In genomic region chr4:149853698-149854284, GRCm38 (mm10) we compare ENCODE assay signal across 8 mouse cellular contexts.
DNase-seq lines count a peak whose midpoint lies in the region; ATAC-seq and TF ChIP-seq lines count a peak whose summit lies in the region.

No protein-coding gene starts in this region.

- H3K4me2 ChIP-seq in heart, embryonic 14.5 days (ENCODE audit: low read length), result peak overlapping the region; percentile 67

- TF ChIP-seq EP300 in MEL (IDR thresholded peaks at IDR 0.05; ENCODE audit: low read depth in 1 of 2, low read length in 2 of 2), result no peak

- ATAC-seq in heart, embryonic 14.5 days (ENCODE audit: insufficient number of reproducible peaks, insufficient read depth, low FRiP score, low read depth), result no peak

- H3K9me3 ChIP-seq in heart, embryonic 14.5 days (ENCODE audit: control insufficient read depth, low read length), result no peaks in the 10 kb centered on the region
- no peaks in the 10 kb centered on the region for H3K9me3 ChIP-seq in MEL (replicated peaks; ENCODE audit: insufficient read depth, low read length)
- no peaks in the 10 kb centered on the region for H3K9me3 ChIP-seq in hindbrain, embryonic 10.5 days
- H3K9me3 ChIP-seq in midbrain, embryonic 10.5 days (replicated peaks), result no peaks in the 10 kb centered on the region

- WGBS in heart, embryonic 14.5 days, result 71% methylated on average over 4 of the region's 4 CpGs
- WGBS in hindbrain, embryonic 10.5 days, result 68% methylated on average over 4 of the region's 4 CpGs
- WGBS in midbrain, embryonic 10.5 days, result 66% methylated on average over 4 of the region's 4 CpGs

- H3K9ac ChIP-seq in heart, embryonic 14.5 days (ENCODE audit: low read length), result no peak overlapping the region
- no peak overlapping the region for H3K9ac ChIP-seq in MEL (ENCODE audit: control insufficient read depth, low read depth, low read length, poor library complexity, severe bottlenecking)

- TF ChIP-seq POLR2A in MEL (IDR thresholded peaks at IDR 0.05; ENCODE audit: control insufficient read depth in 1 of 2, insufficient read depth in 1 of 2, low read depth in 1 of 2, low read length in 2 of 2, poor library complexity in 1 of 2), result peak; percentile 68 to 95; a peak in 3 of 4 replicates

- H3K4me1 ChIP-seq in heart, embryonic 14.5 days (ENCODE audit: control insufficient read depth in 2 of 2, insufficient read depth in 2 of 2, low read length in 2 of 2), result peaks cover 8 to 19% of the 10 kb centered on the region in 2 experiments
- peaks cover 4 to 20% of the 10 kb centered on the region in 2 experiments; a peak in 3 of 4 replicates for H3K4me1 ChIP-seq in MEL (ENCODE audit: control insufficient read depth in 1 of 2, insufficient read depth in 2 of 2, low read length in 2 of 2)
- H3K4me1 ChIP-seq in hindbrain, embryonic 10.5 days (replicated peaks), result peaks cover 33% of the 10 kb centered on the region
- H3K4me1 ChIP-seq in midbrain, embryonic 10.5 days, result peaks cover 28% of the 10 kb centered on the region

- DNase-seq in heart, adult 9 months (ENCODE audit: low spot score in 2 of 2), result no peak
- DNase-seq in MEL (ENCODE audit: low read depth, low spot score) (peak; percentile 79), MN1 (ENCODE audit: low spot score) (no peak)
- no peak for DNase-seq in hindbrain, embryonic 10.5 days (ENCODE audit: low spot score)
- DNase-seq in midbrain, embryonic 10.5 days (ENCODE audit: low spot score), result no peak
- no peak for DNase-seq in frontal cortex, postnatal 14 days (ENCODE audit: low spot score in 2 of 2)
- no peak for DNase-seq in embryo, embryonic 10.5 days (ENCODE audit: low spot score)

- no peak for TF ChIP-seq CTCF in MEL (IDR thresholded peaks at IDR 0.05 in 2 of 3, conservative IDR thresholded peaks at IDR 0.05 in 1 of 3; ENCODE audit: control insufficient read depth in 1 of 3, insufficient read depth in 1 of 3, low read depth in 2 of 3, low read length in 3 of 3, poor library complexity in 1 of 3, severe bottlenecking in 1 of 3)

- TF ChIP-seq RAD21 in MEL (IDR thresholded peaks at IDR 0.05; ENCODE audit: low read depth, low read length), result no peak

- H3K27ac ChIP-seq in heart, embryonic 14.5 days (replicated peaks in 1 of 2; ENCODE audit: control insufficient read depth in 1 of 2, insufficient read depth in 1 of 2, low read depth in 2 of 2, low read length in 2 of 2), result no peak overlapping the region
- H3K27ac ChIP-seq in MEL (ENCODE audit: control insufficient read depth, low read depth, low read length), result no peak overlapping the region
- H3K27ac ChIP-seq in hindbrain, embryonic 10.5 days, result no peak overlapping the region
- no peak overlapping the region for H3K27ac ChIP-seq in midbrain, embryonic 10.5 days (replicated peaks)

- H3K36me3 ChIP-seq in heart, embryonic 14.5 days (ENCODE audit: control insufficient read depth, insufficient read depth, low read length), result no peaks in the 10 kb centered on the region
- peaks cover 0 to 7% of the 10 kb centered on the region in 2 experiments; a peak in 1 of 4 replicates for H3K36me3 ChIP-seq in MEL (ENCODE audit: control insufficient read depth in 1 of 2, insufficient read depth in 2 of 2, low read length in 2 of 2)
- no peaks in the 10 kb centered on the region for H3K36me3 ChIP-seq in hindbrain, embryonic 10.5 days
- no peaks in the 10 kb centered on the region for H3K36me3 ChIP-seq in midbrain, embryonic 10.5 days

- H3K4me3 ChIP-seq in heart, embryonic 14.5 days (ENCODE audit: control insufficient read depth in 1 of 2, insufficient read depth in 1 of 2, low read depth in 1 of 2, low read length in 2 of 2), result peak overlapping the region in 1 of 2 experiments; percentile 25; a peak in 2 of 4 replicates
- no peak overlapping the region for H3K4me3 ChIP-seq in MEL (ENCODE audit: control insufficient read depth in 1 of 2, insufficient read depth in 1 of 2, low read depth in 2 of 2, low read length in 2 of 2)
- H3K4me3 ChIP-seq in hindbrain, embryonic 10.5 days, result peak overlapping the region; percentile 52
- H3K4me3 ChIP-seq in midbrain, embryonic 10.5 days, result peak overlapping the region; percentile 42

- H3K27me3 ChIP-seq in heart, embryonic 14.5 days (ENCODE audit: control insufficient read depth, insufficient read depth, low read length), result no peaks in the 10 kb centered on the region
- peaks cover 0 to 5% of the 10 kb centered on the region in 2 experiments; a peak in 3 of 4 replicates for H3K27me3 ChIP-seq in MEL (ENCODE audit: control insufficient read depth in 1 of 2, insufficient read depth in 2 of 2, low read length in 2 of 2)
- H3K27me3 ChIP-seq in hindbrain, embryonic 10.5 days (ENCODE audit: insufficient read depth, poor library complexity, severe bottlenecking), result 0 out of 2 replicates have a peak, but pooled peaks cover 7% of the 10 kb centered on the region
- H3K27me3 ChIP-seq in midbrain, embryonic 10.5 days (ENCODE audit: low read depth, poor library complexity, severe bottlenecking), result peaks cover 13% of the 10 kb centered on the region

- no peaks in the 10 kb centered on the region for H3K79me2 ChIP-seq in MEL (ENCODE audit: control insufficient read depth, insufficient read depth, low read length, poor library complexity)

TF ChIP-seq in MEL, 35 proteins besides CTCF, POLR2A, EP300 and RAD21:
- TF ChIP-seq TBP (IDR thresholded peaks at IDR 0.05; ENCODE audit: low read depth, low read length) (peak; percentile 97), POLR2AphosphoS2 (IDR thresholded peaks at IDR 0.05; ENCODE audit: low read length) (peak; percentile 95), KAT2A (conservative IDR thresholded peaks at IDR 0.05; ENCODE audit: low read depth, low read length) (no peak), NELFE (IDR thresholded peaks at IDR 0.05; ENCODE audit: low read depth, low read length) (peak; percentile 74), ZNF384 (IDR thresholded peaks at IDR 0.05; ENCODE audit: low read depth, low read length) (no peak), MYB (IDR thresholded peaks at IDR 0.05; ENCODE audit: low read depth, low read length) (0 out of 2 replicates have a peak, but pooled peaks have one; percentile 7), ZMIZ1 (IDR thresholded peaks at IDR 0.05; ENCODE audit: low read depth, low read length) (peak; percentile 99), ETS1 (IDR thresholded peaks at IDR 0.05; ENCODE audit: low read depth, low read length) (peak; percentile 60)

Comparison
In these comparisons a context has a peak if more than half of its experiments do, and no peak if none do; other contexts are left out.
1. H3K4me3 ChIP-seq: peak in hindbrain, embryonic 10.5 days (single experiment) and midbrain, embryonic 10.5 days (single experiment); none in MEL (0 of 2).